Comparison of ENCODE assay signal across 22 mouse cellular contexts in the genomic region with DNA sequence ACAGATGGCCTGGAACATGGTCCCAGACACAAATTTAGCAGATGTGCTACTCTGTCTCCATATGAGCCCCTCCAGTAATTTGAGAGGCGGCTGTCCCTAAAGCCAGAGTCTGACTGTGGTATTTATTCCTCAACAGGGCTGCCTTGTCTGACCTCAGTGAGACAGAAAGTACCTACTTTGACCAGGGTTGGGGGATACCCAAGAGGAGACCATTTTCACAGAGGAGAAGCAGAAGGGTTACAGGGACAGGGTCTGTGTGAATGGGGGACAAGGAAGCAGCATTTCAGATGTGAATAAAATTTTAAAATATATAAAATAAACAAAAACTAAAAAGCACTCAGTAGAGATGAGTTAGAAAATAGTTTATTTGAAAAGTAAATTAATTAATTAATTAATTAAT.
DNase-seq lines count a peak whose midpoint lies in the region; ATAC-seq and TF ChIP-seq lines count a peak whose summit lies in the region.
"Had no signal": no experiment of that assay in that cellular context is flagged by ENCODE, and none has a peak within 500 bp of the region (broad histone marks: within the 10 kb centered on the region; RNA-seq: fewer than 3 reads in every experiment).

No protein-coding gene starts in this region.

- WGBS in hindbrain, embryonic 15.5 days = 88% methylated on average over 1 of the region's 1 CpGs
- WGBS in hindbrain, postnatal 0 days = 100% methylated on average over 1 of the region's 1 CpGs
- 87% methylated on average over 1 of the region's 1 CpGs for WGBS in midbrain, embryonic 13.5 days
- 93% methylated on average over 1 of the region's 1 CpGs for WGBS in midbrain, embryonic 10.5 days

- H3K27me3 ChIP-seq in hindbrain, embryonic 15.5 days = no peaks in the 10 kb centered on the region
- H3K27me3 ChIP-seq in hindbrain, postnatal 0 days (ENCODE audit: insufficient read depth, low read length) = no peaks in the 10 kb centered on the region
- no peaks in the 10 kb centered on the region for H3K27me3 ChIP-seq in midbrain, embryonic 13.5 days
- H3K27me3 ChIP-seq in midbrain, embryonic 10.5 days (ENCODE audit: low read depth, poor library complexity, severe bottlenecking) = no peaks in the 10 kb centered on the region
- H3K27me3 ChIP-seq: embryonic facial prominence, embryonic 13.5 days; embryonic facial prominence, embryonic 15.5 days; forebrain, embryonic 12.5 days had no signal

- H3K36me3 ChIP-seq in hindbrain, embryonic 15.5 days = no peaks in the 10 kb centered on the region
- no peaks in the 10 kb centered on the region for H3K36me3 ChIP-seq in hindbrain, postnatal 0 days (ENCODE audit: insufficient read depth, low read length)
- H3K36me3 ChIP-seq in midbrain, embryonic 13.5 days = no peaks in the 10 kb centered on the region
- H3K36me3 ChIP-seq in midbrain, embryonic 10.5 days = no peaks in the 10 kb centered on the region
- H3K36me3 ChIP-seq: embryonic facial prominence, embryonic 13.5 days; embryonic facial prominence, embryonic 15.5 days; forebrain, embryonic 10.5 days; forebrain, embryonic 12.5 days had no signal

- TF ChIP-seq CTCF in hindbrain, postnatal 0 days (IDR thresholded peaks at IDR 0.05; ENCODE audit: low read depth) = no peak

- no peak overlapping the region for H3K9ac ChIP-seq in hindbrain, embryonic 15.5 days
- no peak overlapping the region for H3K9ac ChIP-seq in hindbrain, postnatal 0 days (replicated peaks; ENCODE audit: low read length)
- no peak overlapping the region for H3K9ac ChIP-seq in midbrain, embryonic 13.5 days (replicated peaks)
- H3K9ac ChIP-seq: embryonic facial prominence, embryonic 13.5 days; embryonic facial prominence, embryonic 15.5 days; forebrain, embryonic 12.5 days had no signal

- no peaks in the 10 kb centered on the region for H3K9me3 ChIP-seq in hindbrain, embryonic 15.5 days
- no peaks in the 10 kb centered on the region for H3K9me3 ChIP-seq in hindbrain, postnatal 0 days (ENCODE audit: low read length)
- no peaks in the 10 kb centered on the region for H3K9me3 ChIP-seq in midbrain, embryonic 13.5 days
- H3K9me3 ChIP-seq in midbrain, embryonic 10.5 days (replicated peaks) = no peaks in the 10 kb centered on the region
- H3K9me3 ChIP-seq: embryonic facial prominence, embryonic 13.5 days; embryonic facial prominence, embryonic 15.5 days; forebrain, embryonic 10.5 days; forebrain, embryonic 12.5 days had no signal

- H3K4me2 ChIP-seq in hindbrain, embryonic 15.5 days = no peak overlapping the region
- no peak overlapping the region for H3K4me2 ChIP-seq in hindbrain, postnatal 0 days (ENCODE audit: low read depth, low read length)
- no peak overlapping the region for H3K4me2 ChIP-seq in midbrain, embryonic 13.5 days (replicated peaks)
- H3K4me2 ChIP-seq: embryonic facial prominence, embryonic 13.5 days; embryonic facial prominence, embryonic 15.5 days; forebrain, embryonic 12.5 days had no signal

- H3K4me1 ChIP-seq in hindbrain, embryonic 15.5 days (replicated peaks) = no peaks in the 10 kb centered on the region
- no peaks in the 10 kb centered on the region for H3K4me1 ChIP-seq in hindbrain, postnatal 0 days (ENCODE audit: insufficient read depth, low read length)
- H3K4me1 ChIP-seq in midbrain, embryonic 13.5 days (replicated peaks) = no peaks in the 10 kb centered on the region
- no peaks in the 10 kb centered on the region for H3K4me1 ChIP-seq in midbrain, embryonic 10.5 days
- H3K4me1 ChIP-seq: embryonic facial prominence, embryonic 13.5 days; embryonic facial prominence, embryonic 15.5 days; forebrain, embryonic 10.5 days; forebrain, embryonic 12.5 days had no signal

- ATAC-seq in hindbrain, embryonic 15.5 days (ENCODE audit: low FRiP score, low read depth) = 0 out of 2 replicates have a peak, but pooled peaks have one; percentile 27
- no peak for ATAC-seq in hindbrain, postnatal 0 days
- peak; percentile 60; the same call in 1 of the 2 replicates for ATAC-seq in midbrain, embryonic 13.5 days
- ATAC-seq: forebrain, embryonic 14.5 days had no signal

- no peak for DNase-seq in hindbrain, postnatal 0 days (ENCODE audit: low spot score)
- no peak for DNase-seq in midbrain, embryonic 10.5 days (ENCODE audit: low spot score)
- DNase-seq in mesoderm, embryonic 11.5 days (ENCODE audit: low read depth, low spot score) = peak; percentile 2
- DNase-seq in kidney, postnatal 10 days = no peak
- DNase-seq: adrenal gland, adult 2 months; adrenal gland, postnatal 10 days; adrenal gland, postnatal 25 days; cerebellum, adult 11 months; cerebellum, adult 18-20 months; cerebellum, adult 8-10 months; cerebellum, adult 9-11 months; cerebellum, postnatal 14 days; cerebellum, postnatal 36 days; embryo, embryonic 11 days had no signal

- no peak overlapping the region for H3K4me3 ChIP-seq in hindbrain, embryonic 15.5 days
- no peak overlapping the region for H3K4me3 ChIP-seq in hindbrain, postnatal 0 days (ENCODE audit: low read length)
- H3K4me3 ChIP-seq in midbrain, embryonic 13.5 days (replicated peaks) = no peak overlapping the region
- H3K4me3 ChIP-seq in midbrain, embryonic 10.5 days = no peak overlapping the region
- H3K4me3 ChIP-seq: embryonic facial prominence, embryonic 13.5 days; embryonic facial prominence, embryonic 15.5 days; erythroblast, embryonic 14.5 days; forebrain, embryonic 10.5 days; forebrain, embryonic 12.5 days had no signal

- no peak overlapping the region for H3K27ac ChIP-seq in hindbrain, embryonic 15.5 days (replicated peaks)
- H3K27ac ChIP-seq in hindbrain, postnatal 0 days = no peak overlapping the region
- H3K27ac ChIP-seq in midbrain, embryonic 13.5 days = no peak overlapping the region
- H3K27ac ChIP-seq in midbrain, embryonic 10.5 days (replicated peaks) = no peak overlapping the region
- H3K27ac ChIP-seq: embryonic facial prominence, embryonic 13.5 days; embryonic facial prominence, embryonic 15.5 days; forebrain, embryonic 10.5 days; forebrain, embryonic 12.5 days had no signal
